Mouse (Mus musculus) liver, adult (tissue): Measurements from ENCODE around the gene Kcnq1.

Source experiments
- GATA4 ChIP-seq: IDR thresholded peaks from 2 replicates; pipeline ENCODE4 v1.6.1; 2014; ENCODE audit warnings: mild to moderate bottlenecking, low read length; ENCODE audit not compliant: insufficient replicate concordance

Kcnq1 gene

DNA sequence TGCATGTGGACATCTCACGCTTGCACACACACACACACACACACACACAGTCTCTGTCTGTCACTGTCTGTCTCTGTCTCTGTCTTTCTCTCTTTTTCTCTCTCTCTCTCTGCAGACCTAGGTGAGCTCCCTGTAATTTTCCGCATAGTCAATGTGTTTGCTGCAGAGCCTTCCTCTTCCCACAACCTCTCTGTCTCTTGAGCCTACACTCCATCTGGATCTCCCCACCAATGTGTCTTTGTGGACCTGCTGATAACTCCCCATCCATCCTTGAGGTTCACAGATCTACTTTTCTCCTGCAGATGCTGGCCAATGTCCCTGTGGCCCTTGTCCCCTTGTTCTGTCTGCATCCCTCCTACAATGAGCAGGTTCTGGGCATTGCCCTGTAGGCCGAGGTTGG, 194.5 kb downstream of the Kcnq1 start:
- no peak for TF ChIP-seq GATA4

DNA sequence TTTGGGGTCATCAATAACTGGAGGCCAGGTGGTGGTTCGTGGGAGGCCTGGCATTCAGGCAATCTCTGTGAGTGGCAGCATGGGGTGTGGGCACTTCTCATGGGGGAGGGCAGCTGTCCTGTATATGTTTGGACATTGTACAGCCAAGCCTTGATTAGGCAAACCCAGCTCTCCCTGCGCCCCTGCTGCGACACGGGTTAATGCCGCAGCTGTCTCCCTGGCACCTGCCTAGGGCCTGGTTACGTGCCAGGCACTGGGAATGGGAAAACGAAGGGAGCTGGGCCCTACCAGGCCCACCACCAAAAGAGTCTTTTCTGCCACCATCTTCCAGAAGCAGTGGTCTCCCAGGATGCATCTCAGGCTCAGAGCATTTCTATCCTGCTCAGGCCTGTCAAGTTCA, 196.0 kb downstream of the Kcnq1 start:
- no peak for TF ChIP-seq GATA4

DNA sequence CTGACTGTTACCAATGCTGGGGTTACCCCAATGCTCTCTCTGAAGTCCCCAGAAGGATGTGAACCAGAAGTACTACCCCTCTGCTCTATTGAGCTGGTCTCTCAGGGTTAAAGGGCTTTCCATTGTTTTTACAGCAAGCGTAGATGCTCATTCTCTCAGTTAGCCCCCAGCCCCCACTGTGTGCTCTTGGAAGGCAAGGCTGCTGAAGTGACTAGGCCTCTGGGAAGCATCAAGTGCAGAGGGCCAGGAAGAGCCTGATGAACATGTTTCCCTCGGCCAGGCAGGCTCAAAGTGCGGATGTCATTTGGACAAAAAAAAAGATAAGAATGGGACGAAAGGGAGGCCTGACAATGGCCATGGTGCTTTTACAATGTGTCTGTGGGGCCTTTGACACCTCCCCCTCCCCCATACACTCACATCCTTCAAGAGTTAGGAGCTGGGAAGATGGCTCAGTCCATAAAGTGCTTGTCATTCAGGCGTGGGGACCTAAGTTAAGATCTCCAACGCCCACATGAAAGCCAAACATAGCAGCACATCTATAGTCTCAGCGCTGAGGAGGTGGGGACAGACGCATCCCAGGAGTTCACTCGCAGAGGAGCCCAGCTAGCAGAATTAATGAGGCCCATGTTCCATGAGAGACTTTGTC, 196.6 kb downstream of the Kcnq1 start:
- TF ChIP-seq GATA4: no peak

DNA sequence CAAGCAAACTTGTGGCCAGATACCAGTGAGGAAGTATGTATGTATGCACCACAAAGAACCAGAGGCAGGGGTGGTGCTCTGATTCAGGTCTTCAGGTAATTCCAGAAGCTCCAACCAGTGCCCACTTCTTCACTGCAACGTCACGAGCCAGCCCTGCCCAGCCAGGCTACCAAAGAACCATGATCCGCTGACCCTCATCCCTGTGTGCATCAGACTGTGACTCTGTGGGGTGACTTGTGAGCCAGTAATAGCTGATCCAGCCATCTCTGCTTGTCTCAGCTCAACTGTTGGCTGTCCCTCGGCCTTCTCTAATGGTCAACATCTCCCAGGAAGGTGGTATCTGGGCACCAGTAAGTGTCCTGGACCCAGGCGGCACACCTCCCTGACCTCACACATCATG, 197.4 kb downstream of the Kcnq1 start:
- no peak for TF ChIP-seq GATA4

DNA sequence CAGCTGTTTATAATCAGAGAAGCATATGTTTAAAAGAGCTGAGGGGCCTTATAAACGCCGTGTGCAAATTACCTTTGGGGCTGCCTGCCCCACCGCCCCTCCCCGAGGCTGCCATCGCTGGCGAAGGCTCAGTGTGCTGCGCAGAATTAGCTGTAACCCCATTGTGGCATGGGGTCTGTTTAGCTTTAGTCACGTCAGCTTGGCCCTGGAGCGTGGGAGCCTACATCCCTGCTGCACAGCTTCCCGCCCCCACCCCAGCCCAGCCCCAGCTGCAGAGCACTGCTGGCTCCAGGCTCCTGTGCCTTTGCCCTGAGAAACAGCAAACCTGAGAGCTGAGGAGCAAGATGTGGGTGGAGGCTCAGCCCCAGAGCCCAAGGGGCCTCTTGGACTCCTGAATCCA, 199.6 kb downstream of the Kcnq1 start:
- TF ChIP-seq GATA4: no peak

DNA sequence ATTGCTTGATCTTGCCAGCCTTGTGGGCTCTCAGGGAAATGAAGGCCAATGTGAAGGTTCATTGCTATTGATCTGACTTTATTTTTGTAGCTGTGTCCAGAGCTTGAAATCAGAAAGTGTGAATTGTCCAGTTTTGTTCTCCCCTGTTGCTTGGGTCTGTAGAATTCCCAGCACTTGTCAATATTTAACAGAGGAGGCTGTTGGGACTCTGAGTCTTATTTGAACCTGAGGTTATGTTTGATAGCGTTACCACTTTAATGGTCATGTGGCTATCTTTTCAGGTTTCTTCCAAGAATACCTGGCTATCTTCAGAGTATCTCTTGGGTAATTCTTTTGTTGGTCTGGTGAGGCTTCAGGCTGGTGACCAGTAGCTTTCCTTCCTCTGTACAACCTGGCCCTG, 201.8 kb downstream of the Kcnq1 start:
- TF ChIP-seq GATA4: no peak

DNA sequence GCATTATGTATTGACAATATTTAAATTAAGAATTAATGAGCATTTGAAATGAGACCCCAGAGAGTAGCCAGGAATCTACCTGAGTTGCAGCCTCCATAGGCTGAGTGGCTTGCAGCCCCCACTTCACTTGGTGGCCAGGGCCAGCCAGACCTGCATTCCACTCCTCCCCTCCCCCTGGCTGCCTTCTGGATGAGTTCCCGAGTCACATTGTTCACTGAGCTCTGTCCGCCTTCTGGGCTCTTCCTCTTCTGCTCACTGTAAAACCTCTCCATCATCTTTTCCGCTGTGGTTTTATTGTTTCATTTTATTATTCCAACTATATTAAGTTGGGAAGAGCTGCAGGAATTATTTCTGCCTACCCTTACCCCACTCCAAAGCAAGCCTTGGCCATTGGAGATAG, 204.1 kb downstream of the Kcnq1 start:
- no peak for TF ChIP-seq GATA4

DNA sequence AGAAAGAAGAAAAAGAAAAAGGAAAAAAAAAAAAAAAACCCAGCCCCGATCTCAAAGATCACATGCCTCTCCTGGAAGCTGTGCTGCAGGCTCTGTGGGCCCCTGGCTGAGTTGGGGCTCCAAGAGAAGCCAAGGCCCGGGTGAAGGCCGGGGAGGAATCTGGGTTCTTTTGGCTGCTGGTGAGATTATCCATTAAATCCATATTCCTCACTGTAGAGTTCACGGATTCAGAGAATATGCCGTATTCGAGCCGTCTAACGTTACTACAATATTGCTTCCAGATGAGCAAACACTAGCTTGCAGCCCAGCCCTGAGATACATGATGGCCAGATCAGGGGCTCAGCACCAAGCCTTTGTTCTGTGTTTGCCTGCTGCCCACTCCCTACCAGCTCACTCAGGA, 204.7 kb downstream of the Kcnq1 start:
- no peak for TF ChIP-seq GATA4

DNA sequence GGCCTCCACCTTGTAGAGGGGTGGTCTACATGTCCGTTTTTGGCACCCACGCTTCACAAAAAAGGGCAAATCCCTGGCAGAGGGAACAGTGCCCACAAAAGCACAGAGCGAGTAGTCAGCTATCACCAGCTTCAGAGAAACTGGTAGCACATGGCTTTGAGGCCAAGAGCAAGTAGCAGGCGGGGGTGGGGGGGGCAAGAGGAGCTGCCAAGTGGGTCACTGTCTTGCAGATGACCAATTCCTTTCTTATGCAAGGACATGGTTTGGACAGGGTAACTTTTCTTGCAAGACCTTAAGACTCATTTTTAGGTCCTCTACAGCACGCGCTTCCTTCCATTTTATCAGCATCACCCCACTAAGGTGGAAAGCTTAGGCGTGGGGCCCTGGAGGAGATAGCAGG, 205.3 kb downstream of the Kcnq1 start:
- TF ChIP-seq GATA4: no peak

DNA sequence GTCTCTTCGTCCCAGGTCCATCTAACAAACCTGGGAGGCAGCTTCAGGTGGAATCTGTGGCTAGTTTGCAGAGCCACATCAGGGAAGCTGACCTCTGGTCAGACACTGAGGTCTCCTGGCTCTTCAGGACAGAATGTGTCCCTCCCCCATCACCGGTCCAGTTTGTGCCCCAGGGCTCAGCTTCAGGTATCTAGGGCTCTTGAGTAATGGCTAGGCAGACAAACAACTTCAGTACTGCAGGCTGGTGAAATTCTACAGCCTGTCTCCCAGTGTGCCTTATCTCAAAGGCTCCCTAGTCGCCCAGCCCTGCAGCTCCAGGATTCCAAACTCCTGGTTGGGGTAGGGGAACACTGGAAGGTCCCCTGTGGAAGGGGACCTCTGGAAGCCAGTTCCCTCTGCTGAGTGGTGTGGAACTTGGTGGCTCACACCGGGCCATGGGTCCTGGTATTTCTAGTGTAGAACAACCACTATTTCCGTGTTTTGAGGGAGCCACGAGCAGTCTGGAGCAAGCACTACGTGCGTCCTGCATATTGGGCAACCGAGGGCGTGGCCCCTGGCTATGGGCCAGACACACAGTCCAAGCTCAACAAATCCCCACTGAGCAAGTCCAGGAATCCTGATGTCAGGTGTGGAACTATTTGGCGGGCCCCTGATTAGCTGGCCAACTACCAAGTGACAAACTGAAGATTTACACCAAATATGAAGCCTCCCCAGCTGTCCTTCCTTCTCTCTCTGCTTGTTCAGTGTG, 207.6 kb downstream of the Kcnq1 start:
- TF ChIP-seq GATA4: peak; percentile 22; the same call in 1 of the 2 replicates

DNA sequence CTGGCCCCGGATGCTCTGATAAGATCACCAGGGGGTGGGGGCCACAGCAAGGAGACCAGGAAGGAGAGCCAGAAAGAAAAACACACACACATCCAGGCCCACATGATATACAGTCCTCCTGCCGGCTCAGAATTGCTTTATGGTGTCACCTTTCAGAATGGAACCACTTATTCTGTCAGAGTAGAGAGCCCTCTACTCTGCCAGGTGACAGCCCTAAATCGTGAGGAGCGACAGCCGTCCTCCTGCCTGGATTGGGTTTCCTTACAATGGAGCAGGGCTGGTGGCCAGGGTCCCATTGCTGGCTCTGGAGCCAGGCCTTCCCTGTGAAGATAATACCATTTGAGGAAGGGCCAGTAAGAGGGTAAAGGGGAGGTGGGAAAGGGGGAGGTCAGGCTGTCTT, 212.3 kb downstream of the Kcnq1 start:
- TF ChIP-seq GATA4: no peak

DNA sequence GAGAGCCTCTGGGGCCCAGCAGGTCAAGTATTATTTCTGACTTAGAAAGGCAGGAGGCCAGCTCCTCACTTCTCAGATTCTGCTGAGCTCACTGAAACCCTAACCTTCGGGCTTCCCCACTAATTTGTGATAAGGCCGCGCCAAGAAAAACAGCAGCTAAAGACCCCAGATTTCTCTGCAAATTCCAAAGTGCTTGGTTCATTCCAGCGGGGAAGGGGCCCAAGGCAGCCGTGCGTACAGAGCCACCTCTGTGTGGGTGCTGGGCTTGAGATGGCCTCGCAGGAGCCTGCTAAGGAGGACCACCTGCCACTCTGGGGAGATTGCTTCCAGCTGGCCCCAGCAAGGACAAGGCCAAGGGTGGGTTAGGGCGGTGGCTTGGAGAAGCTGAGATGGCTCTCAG, 214.2 kb downstream of the Kcnq1 start:
- no peak for TF ChIP-seq GATA4

DNA sequence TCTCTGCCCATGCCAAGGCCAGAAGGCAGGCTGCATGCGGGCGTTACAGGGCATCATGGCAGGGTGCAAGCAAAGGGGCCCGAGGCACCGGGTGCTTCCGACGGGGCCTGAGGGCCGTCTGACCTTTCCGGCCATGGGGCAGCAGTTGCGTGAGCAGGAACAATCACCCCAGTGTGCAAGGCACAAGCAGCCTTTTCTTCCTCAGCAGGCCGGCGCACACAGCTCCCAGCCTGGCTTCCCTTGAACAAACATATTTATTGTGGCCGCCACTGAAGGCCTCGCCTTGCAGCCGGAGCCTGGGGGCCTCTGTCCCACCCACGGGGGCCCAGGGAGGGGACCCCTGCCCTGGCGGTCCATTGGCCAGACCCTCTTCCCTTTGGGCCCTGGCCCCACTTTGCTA, 218.9 kb downstream of the Kcnq1 start:
- no peak for TF ChIP-seq GATA4

DNA sequence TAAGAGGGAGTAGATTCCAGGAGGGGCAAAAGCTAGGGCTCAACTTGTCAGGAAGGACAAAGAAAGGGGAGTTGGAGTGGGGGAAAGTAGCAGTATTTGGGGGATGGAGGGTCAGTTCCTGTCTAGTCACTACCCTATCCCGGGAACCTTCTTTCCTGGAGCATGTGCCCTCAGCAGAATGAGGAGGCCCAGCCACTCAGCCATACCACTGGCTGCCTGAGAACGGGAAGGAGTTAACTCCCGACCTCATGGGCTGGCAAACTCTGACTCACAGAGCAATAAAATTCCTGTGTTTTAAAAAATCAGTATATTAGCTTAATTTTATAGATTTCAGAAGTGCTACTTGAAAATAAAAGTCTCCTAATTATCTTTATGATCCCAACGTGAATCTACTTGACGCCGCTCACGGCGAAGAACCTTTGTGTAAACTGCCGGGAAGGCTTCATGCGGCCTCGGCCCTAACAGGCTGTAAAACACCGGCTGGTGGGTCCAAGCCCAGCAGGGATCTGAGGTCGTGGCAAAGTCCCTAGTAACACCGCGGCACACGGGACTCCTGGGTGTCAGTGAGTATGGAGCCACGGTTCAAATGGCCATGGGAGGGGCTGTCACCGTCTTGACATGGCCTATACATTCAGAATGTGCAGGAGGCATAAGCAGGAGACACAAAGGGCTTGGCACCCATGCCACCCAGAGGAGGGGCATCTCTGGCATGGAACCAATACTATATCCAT, 222.2 kb downstream of the Kcnq1 start:
- no peak for TF ChIP-seq GATA4

DNA sequence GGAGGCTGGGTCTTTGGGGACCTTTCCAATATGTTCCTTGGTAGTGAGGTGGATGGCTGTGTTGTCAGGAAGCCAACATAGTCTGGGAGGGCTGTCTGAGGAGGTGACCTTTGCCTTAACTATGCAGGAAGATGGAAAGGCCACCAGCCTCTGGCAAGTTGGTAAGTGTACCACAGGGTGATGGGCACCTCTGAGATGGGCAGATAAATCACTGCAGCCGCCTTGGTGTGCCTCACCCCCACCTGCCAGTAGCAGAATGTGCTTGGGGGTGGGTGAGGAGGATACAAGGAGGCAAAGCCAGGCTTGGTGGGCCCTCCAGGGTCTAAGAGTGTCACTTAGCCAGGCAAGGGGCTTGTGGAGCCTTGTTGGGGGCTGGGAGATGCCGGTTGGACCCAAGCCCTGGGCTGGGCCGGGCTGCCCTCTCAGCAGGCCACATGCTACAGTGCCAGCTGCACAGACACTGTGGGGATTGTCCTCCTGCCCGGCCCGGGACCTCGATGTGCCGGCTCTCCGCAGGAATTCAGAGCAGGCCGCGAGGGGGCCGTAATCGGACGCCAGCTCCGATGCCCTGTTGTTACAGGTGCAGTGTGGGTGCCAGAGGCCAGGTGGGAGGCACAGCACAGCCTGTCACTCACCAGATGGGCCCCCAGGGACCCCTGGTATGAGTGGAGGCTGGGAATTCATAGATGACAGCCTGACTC, 223.1 kb downstream of the Kcnq1 start:
- no peak for TF ChIP-seq GATA4

DNA sequence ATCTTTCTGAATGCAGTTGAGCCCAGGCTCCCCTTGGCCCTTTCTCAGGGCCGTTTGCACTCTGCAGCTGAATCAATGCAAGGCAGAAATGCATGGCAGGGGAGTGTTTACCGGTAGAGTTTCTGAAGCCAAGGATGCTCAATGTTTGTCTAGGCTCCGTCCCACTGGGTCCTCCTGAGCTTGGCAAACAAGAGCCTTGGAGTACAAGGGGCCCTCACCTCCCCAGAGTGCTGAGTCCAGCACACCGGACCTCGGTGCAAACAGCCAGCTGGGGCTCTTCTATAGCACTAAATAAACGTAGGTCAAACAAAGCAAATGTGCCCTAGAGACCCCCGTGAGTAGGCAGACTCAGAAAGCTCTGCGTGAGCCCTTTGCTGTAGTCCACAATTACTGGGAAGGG, 226.9 kb downstream of the Kcnq1 start:
- no peak for TF ChIP-seq GATA4
